Mouse (Mus musculus) CH12.LX (cell line): ENCODE measurements around the gene Dnaja3.

ENCODE experiments used
- BHLHE40 ChIP-seq: IDR thresholded peaks from 2 replicates; pipeline ENCODE4 v1.6.1; 2011; ENCODE audit warnings: mild to moderate bottlenecking, low read depth, low read length, improper control_type of control experiment
- CTCF ChIP-seq, 2 experiments: IDR thresholded peaks in 1 of 2; conservative IDR thresholded peaks in 1 of 2; 2 replicates each; pipeline ENCODE4 v1.5.1; 2011 to 2012; ENCODE audit warnings: low read depth in 2 of 2, low read length in 2 of 2, improper control_type of control experiment in 1 of 2, inconsistent platforms in 1 of 2, mild to moderate bottlenecking in 1 of 2, moderate library complexity in 1 of 2
- EP300 ChIP-seq: IDR thresholded peaks from 2 replicates; pipeline ENCODE4 v1.6.1; 2011; ENCODE audit warnings: low read length, improper control_type of control experiment
- MAX ChIP-seq: IDR thresholded peaks from 2 replicates; pipeline ENCODE4 v1.6.1; 2011; ENCODE audit warnings: low read length, improper control_type of control experiment
- POLR2A ChIP-seq: IDR thresholded peaks from 2 replicates; pipeline ENCODE4 v1.6.1; 2011; ENCODE audit warnings: low read depth, mild to moderate bottlenecking, improper control_type of control experiment, low read length
- RAD21 ChIP-seq: IDR thresholded peaks from 2 replicates; pipeline ENCODE4 v1.6.1; 2011; ENCODE audit warnings: low read depth, mild to moderate bottlenecking, low read length, improper control_type of control experiment, moderate library complexity
- ZMIZ1 ChIP-seq: IDR thresholded peaks from 2 replicates; pipeline ENCODE4 v1.6.1; 2012; ENCODE audit warnings: low read depth, mild to moderate bottlenecking, inconsistent platforms, low read length, improper control_type of control experiment

DNA sequence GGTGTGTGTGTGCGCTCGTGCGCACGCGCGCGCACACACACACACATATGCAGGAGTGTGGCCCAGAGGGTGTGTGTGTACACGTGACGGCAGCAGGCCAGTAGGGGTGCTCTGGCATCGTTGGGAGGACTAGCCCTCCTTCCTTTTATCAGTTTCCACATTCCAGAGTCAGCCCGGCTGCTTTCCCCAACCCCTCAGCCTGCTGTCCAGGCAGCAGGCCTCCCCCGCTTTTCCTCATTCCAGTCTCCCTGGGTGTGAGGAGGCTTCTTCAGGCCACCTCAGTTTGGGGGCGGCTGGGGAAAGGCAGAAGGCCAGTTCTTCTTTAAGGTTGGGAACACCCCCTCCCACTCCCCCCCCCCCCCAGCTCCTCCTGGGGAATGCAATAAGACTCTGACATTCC lies 2.4 kb downstream of the Dnaja3 start:
- TF ChIP-seq BHLHE40: no peak
- no peak for TF ChIP-seq POLR2A
- no peak for TF ChIP-seq ZMIZ1
- TF ChIP-seq MAX: no peak
- TF ChIP-seq CTCF (conservative IDR thresholded peaks at IDR 0.05 in 1 of 2, IDR thresholded peaks at IDR 0.05 in 1 of 2; ENCODE audit: low read depth in 2 of 2, low read length in 2 of 2): no peak
- no peak for TF ChIP-seq EP300
- TF ChIP-seq RAD21: no peak
